Mouse (Mus musculus): ENCODE measurements around the gene Clip1. TPM values are rescaled to one million over a fixed set of nuclear protein-coding genes. Genes with fewer than 3 reads are reported as not detected.

The Clip1 gene
- total and polyA plus RNA-seq, 2 experiments from 2014 or later, result 73.1 to 77.5 TPM

GRCm38 (mm10) chr5:123580043-123580442 is 104.4 kb downstream of the Clip1 start:
- WGBS, result 90% methylated on average over 6 of the region's 6 CpGs
- no peaks in the 10 kb centered on the region for H3K4me1 ChIP-seq (ENCODE audit: insufficient read depth, low read length)
- no peaks in the 10 kb centered on the region for H3K9me3 ChIP-seq (ENCODE audit: low read length)
- H3K4me3 ChIP-seq (ENCODE audit: low read depth, low read length), result no peak overlapping the region
- no peak overlapping the region for H3K4me2 ChIP-seq (ENCODE audit: low read depth, low read length, poor library complexity, severe bottlenecking)
- ATAC-seq (ENCODE audit: low FRiP score) (no peak), DNase-seq (ENCODE audit: low spot score) (no peak)
- H3K9ac ChIP-seq (replicated peaks; ENCODE audit: low read length, poor library complexity, severe bottlenecking), result no peak overlapping the region
- H3K36me3 ChIP-seq (ENCODE audit: insufficient read depth, low read length), result peaks cover 39% of the 10 kb centered on the region
- H3K27me3 ChIP-seq (ENCODE audit: insufficient read depth, low read length), result no peaks in the 10 kb centered on the region
- H3K27ac ChIP-seq (ENCODE audit: low read depth, low read length), result no peak overlapping the region
- no peak for TF ChIP-seq CTCF (IDR thresholded peaks at IDR 0.05)

DNA sequence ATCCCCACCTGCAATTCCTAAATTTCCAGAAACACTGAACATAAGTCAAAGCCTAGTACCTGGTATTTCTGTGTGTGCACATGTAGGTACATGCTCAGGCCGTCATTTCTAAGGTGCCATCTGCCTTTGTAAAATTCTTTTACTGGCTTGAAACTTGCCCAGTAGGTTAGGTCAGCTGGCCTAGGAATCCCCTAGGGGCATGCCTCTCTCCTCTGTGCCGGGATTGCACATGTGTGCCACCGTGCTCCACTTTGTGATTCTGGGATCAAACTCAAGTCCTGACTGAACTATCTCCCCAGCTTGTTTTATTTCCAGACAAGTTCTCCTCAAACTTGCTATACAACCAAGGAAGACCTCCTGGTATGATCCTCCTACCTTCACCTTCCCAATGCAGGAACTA is 107.7 kb downstream of the Clip1 start:
- H3K9ac ChIP-seq (replicated peaks; ENCODE audit: low read length, poor library complexity, severe bottlenecking), result no peak overlapping the region
- 89% methylated on average over 3 of the region's 3 CpGs for WGBS
- H3K36me3 ChIP-seq (ENCODE audit: insufficient read depth, low read length), result peaks cover 27% of the 10 kb centered on the region
- H3K27ac ChIP-seq (ENCODE audit: low read depth, low read length), result no peak overlapping the region
- H3K4me1 ChIP-seq (ENCODE audit: insufficient read depth, low read length), result no peaks in the 10 kb centered on the region
- TF ChIP-seq CTCF (IDR thresholded peaks at IDR 0.05), result no peak
- no peak for ATAC-seq (ENCODE audit: low FRiP score)
- H3K4me2 ChIP-seq (ENCODE audit: low read depth, low read length, poor library complexity, severe bottlenecking), result no peak overlapping the region
- H3K27me3 ChIP-seq (ENCODE audit: insufficient read depth, low read length), result no peaks in the 10 kb centered on the region
- DNase-seq (ENCODE audit: low spot score), result no peak
- no peaks in the 10 kb centered on the region for H3K9me3 ChIP-seq (ENCODE audit: low read length)
- no peak overlapping the region for H3K4me3 ChIP-seq (ENCODE audit: low read depth, low read length)

GRCm38 (mm10) chr5:123573362-123573761 is 111.1 kb downstream of the Clip1 start:
- no peak for TF ChIP-seq CTCF (IDR thresholded peaks at IDR 0.05)
- ATAC-seq (ENCODE audit: low FRiP score) (no peak), DNase-seq (ENCODE audit: low spot score) (no peak)
- H3K4me2 ChIP-seq (ENCODE audit: low read depth, low read length, poor library complexity, severe bottlenecking), result peak overlapping the region; percentile 72; the same call in 1 of the 2 replicates
- H3K9ac ChIP-seq (replicated peaks; ENCODE audit: low read length, poor library complexity, severe bottlenecking), result no peak overlapping the region
- no peaks in the 10 kb centered on the region for H3K9me3 ChIP-seq (ENCODE audit: low read length)
- peaks cover 15% of the 10 kb centered on the region; the same call in 1 of the 2 replicates for H3K36me3 ChIP-seq (ENCODE audit: insufficient read depth, low read length)
- H3K27me3 ChIP-seq (ENCODE audit: insufficient read depth, low read length), result no peaks in the 10 kb centered on the region
- peak overlapping the region; percentile 96 for H3K4me3 ChIP-seq (ENCODE audit: low read depth, low read length)
- 67% methylated on average over 8 of the region's 8 CpGs for WGBS
- no peak overlapping the region for H3K27ac ChIP-seq (ENCODE audit: low read depth, low read length)
- H3K4me1 ChIP-seq (ENCODE audit: insufficient read depth, low read length), result no peaks in the 10 kb centered on the region

DNA sequence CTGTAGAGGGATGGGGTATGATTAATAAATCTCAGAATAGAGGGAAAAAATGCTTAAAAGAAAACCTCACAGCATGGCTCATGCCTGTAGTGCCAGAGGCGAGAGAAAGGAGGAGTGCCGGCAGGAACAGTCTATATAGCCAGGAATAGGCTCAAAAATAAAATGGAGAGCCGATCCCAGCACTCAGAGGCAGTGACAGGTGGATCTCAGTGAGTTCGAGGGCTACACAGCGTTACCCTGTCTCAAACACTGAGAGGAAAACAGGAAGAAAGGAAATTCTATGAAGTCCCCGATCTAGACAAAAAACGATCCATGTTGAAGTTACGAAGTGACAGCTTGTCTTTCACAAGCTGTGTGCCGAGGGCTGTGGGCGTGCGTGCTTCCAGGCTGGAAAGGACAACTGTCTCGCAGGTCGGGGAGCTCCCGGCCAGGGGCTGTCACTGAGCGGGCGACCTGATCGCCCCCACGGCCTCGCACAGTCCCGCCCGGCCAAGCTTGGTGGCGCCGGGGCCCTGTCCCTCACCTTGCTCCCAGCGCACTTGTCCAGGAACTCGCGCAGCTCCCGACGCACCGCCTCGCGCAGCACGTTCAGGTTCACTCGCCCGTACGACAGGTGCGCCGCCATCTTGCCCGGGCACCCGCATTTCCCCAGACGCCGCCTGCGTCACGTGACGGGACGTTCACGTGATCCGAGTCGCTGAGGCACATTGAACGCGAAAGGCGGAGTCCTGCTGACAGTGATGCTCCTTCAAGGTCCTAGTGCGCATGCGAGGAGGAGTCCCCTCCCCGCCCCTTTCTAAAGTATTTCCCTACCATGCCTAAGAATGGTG is 111.8 kb downstream of the Clip1 start, which contains the start of gene Vps33a:
Vps33a (minus strand) TSS at position 682 of the 830 bp plus-strand sequence.
- Histone ChIP-seq H3K9ac (replicated peaks; ENCODE audit: low read length, poor library complexity, severe bottlenecking) (peak within 1 kb of the TSS; percentile 89), H3K4me2 (ENCODE audit: low read depth, low read length, poor library complexity, severe bottlenecking) (peak within 1 kb of the TSS; percentile 72), H3K27ac (ENCODE audit: low read depth, low read length) (peak within 1 kb of the TSS; percentile 88), H3K9me3 (ENCODE audit: low read length) (no peaks in the 10 kb centered on the region), H3K36me3 (ENCODE audit: insufficient read depth, low read length) (peaks cover 12% of the 10 kb centered on the region; the same call in 1 of the 2 replicates), H3K4me3 (ENCODE audit: low read depth, low read length) (peak within 1 kb of the TSS; percentile 96), H3K27me3 (ENCODE audit: insufficient read depth, low read length) (no peaks in the 10 kb centered on the region), H3K4me1 (ENCODE audit: insufficient read depth, low read length) (no peaks in the 10 kb centered on the region)
- WGBS, result under 1% methylated on average over 52 of the region's 54 CpGs
- DNase-seq (ENCODE audit: low spot score) (peak; percentile 99), ATAC-seq (ENCODE audit: low FRiP score) (peak; percentile 93)
- no peak for TF ChIP-seq CTCF (IDR thresholded peaks at IDR 0.05)

- no peak overlapping the region for H3K27ac ChIP-seq (ENCODE audit: low read depth, low read length)
- 96% methylated on average over 11 of the region's 11 CpGs for WGBS
Measured at GRCm38 (mm10) chr5:123561128-123561527, 123.3 kb downstream of the Clip1 start.

DNA sequence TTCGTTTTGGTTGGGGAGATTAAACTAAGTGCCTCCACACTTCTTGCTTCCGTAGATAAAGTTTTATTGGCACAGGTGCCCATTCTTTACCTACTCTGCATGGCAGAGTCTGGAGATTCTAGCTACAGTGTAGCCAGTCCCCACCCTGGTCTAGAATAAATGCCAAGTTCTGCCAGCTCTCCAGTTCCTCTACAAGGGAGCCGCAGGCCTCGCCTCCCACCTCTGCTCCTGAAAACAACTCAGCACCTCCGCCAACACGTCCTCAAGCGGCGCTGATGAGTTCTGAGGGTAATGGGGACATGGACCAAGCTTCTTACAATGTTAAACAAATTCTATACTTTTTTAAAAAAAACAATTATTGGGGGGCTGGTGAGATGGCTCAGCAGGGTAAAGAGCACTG is 124.8 kb downstream of the Clip1 start:
- ATAC-seq (ENCODE audit: low FRiP score) (no peak), DNase-seq (ENCODE audit: low spot score) (no peak)
- H3K9ac ChIP-seq (replicated peaks; ENCODE audit: low read length, poor library complexity, severe bottlenecking), result no peak overlapping the region
- 95% methylated on average over 8 of the region's 8 CpGs for WGBS
- no peaks in the 10 kb centered on the region for H3K9me3 ChIP-seq (ENCODE audit: low read length)
- no peak for TF ChIP-seq CTCF (IDR thresholded peaks at IDR 0.05)
- no peak overlapping the region for H3K27ac ChIP-seq (ENCODE audit: low read depth, low read length)
- no peaks in the 10 kb centered on the region for H3K27me3 ChIP-seq (ENCODE audit: insufficient read depth, low read length)
- H3K4me3 ChIP-seq (ENCODE audit: low read depth, low read length), result no peak overlapping the region
- peaks cover 60% of the 10 kb centered on the region for H3K36me3 ChIP-seq (ENCODE audit: insufficient read depth, low read length)
- no peak overlapping the region for H3K4me2 ChIP-seq (ENCODE audit: low read depth, low read length, poor library complexity, severe bottlenecking)
- H3K4me1 ChIP-seq (ENCODE audit: insufficient read depth, low read length), result no peaks in the 10 kb centered on the region

More at GRCm38 (mm10) chr5:123561128-123561527, 123.3 kb downstream of the Clip1 start:
- DNase-seq (ENCODE audit: low spot score) (no peak), ATAC-seq (ENCODE audit: low FRiP score) (no peak)
- no peak overlapping the region for H3K4me2 ChIP-seq (ENCODE audit: low read depth, low read length, poor library complexity, severe bottlenecking)
- no peaks in the 10 kb centered on the region for H3K9me3 ChIP-seq (ENCODE audit: low read length)
- no peak overlapping the region for H3K9ac ChIP-seq (replicated peaks; ENCODE audit: low read length, poor library complexity, severe bottlenecking)
- no peaks in the 10 kb centered on the region for H3K27me3 ChIP-seq (ENCODE audit: insufficient read depth, low read length)
- no peak for TF ChIP-seq CTCF (IDR thresholded peaks at IDR 0.05)
- no peaks in the 10 kb centered on the region for H3K4me1 ChIP-seq (ENCODE audit: insufficient read depth, low read length)
- H3K36me3 ChIP-seq (ENCODE audit: insufficient read depth, low read length), result peaks cover 67% of the 10 kb centered on the region
- no peak overlapping the region for H3K4me3 ChIP-seq (ENCODE audit: low read depth, low read length)

Data from midbrain, postnatal 0 days (tissue).